Mouse (Mus musculus) 416B (cell line): Measurements from ENCODE around the gene Irak2.
"Not testable (repeated sequence)": the region's sequence is repeated elsewhere in the genome, so short reads cannot be mapped to it uniquely, and the experiment has no call there.

Experiments
- DNase-seq: peaks from one replicate; pipeline ENCODE4 v3.0.0; 2011; ENCODE audit warnings: low read depth

The Irak2 gene

GRCm38 (mm10) chr6:113697222-113698205 lies 59.2 kb downstream of the Irak2 start:
- DNase-seq, result peak; percentile 64

GRCm38 (mm10) chr6:113712718-113713117 lies 74.5 kb downstream of the Irak2 start:
- no peak for DNase-seq

- not testable (repeated sequence) for DNase-seq
Measured at GRCm38 (mm10) chr6:113713389-113713788, 75.1 kb downstream of the Irak2 start.

- DNase-seq, result peak; percentile 85
Measured at GRCm38 (mm10) chr6:113714276-113714675, 76.0 kb downstream of the Irak2 start.

- DNase-seq, result peak; percentile 36
Measured at GRCm38 (mm10) chr6:113714797-113715196, 76.5 kb downstream of the Irak2 start.

GRCm38 (mm10) chr6:113717541-113717940 lies 79.3 kb downstream of the Irak2 start:
- DNase-seq, result no peak

- no peak for DNase-seq
Measured at GRCm38 (mm10) chr6:113719878-113720277, 81.6 kb downstream of the Irak2 start, which contains the start of gene Ghrl. Gene Ghrl, minus strand, starts transcription at chr6:113719880.

- DNase-seq, result no peak
Measured at GRCm38 (mm10) chr6:113721061-113721460, 82.8 kb downstream of the Irak2 start.

- DNase-seq, result no peak
Measured at GRCm38 (mm10) chr6:113728181-113728580, 89.9 kb downstream of the Irak2 start.

- DNase-seq, result no peak
Measured at GRCm38 (mm10) chr6:113731296-113731695, 93.0 kb downstream of the Irak2 start.

GRCm38 (mm10) chr6:113737318-113738046 lies 99.2 kb downstream of the Irak2 start:
- DNase-seq, result no peak

- DNase-seq, result peak; percentile 88
Measured at GRCm38 (mm10) chr6:113740236-113741217, 102.3 kb downstream of the Irak2 start, which contains the start of gene Sec13. Gene Sec13, minus strand, starts transcription at chr6:113740743.

- DNase-seq, result no peak
Measured at GRCm38 (mm10) chr6:113741425-113741824, 103.2 kb downstream of the Irak2 start.

- no peak for DNase-seq
Measured at GRCm38 (mm10) chr6:113742321-113742720, 104.1 kb downstream of the Irak2 start.

- DNase-seq, result no peak
Measured at GRCm38 (mm10) chr6:113743111-113743510, 104.8 kb downstream of the Irak2 start.
